Mouse (Mus musculus): ENCODE data around the gene Tgfa.

DNA sequence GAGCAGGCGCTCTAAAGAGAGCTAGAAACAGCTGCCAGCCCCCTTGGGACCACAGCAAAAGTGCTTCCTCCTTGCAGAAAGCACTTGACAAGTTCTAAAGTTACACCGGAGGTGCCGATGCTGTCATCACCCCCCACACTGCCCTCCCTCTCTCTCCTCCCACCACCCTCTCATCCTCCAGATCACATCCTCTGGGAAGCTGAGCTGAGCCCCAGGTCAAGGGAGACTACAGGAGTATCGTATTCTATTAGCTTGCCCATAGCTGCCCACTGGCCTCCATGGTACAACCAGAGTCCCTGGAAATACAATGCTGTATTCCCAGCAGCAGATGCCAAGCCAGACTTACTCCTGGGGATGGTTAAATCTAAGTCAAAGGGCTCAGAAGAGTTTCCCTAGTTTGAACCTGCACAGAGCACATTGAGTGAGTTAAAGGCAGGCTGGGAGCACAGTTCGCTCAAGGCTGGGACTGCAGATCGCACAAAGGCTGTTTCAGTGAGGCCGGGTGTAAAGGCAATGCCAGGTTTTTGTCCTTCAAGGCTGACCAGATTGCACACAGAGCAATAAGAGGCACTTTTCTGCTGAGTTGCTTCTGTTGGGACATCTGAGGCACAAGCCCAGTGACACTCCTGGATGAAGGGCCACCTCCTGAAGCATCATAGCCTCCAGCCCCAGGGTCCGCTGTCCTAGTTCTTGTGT, 75.5 kb downstream of the Tgfa start:
- TF ChIP-seq CTCF (IDR thresholded peaks at IDR 0.05; ENCODE audit: low read depth, low read length) (no peak), POLR2A (IDR thresholded peaks at IDR 0.05; ENCODE audit: borderline replicate concordance, low read depth, low read length) (no peak)

Measured in bone marrow macrophage, adult 2 months (primary cell).